Mouse (Mus musculus): ENCODE measurements around the gene Hist1h2af. TPM values are rescaled to one million over a fixed set of nuclear protein-coding genes. Genes with fewer than 3 reads are reported as not detected.
"Not testable (repeated sequence)": the region's sequence is repeated elsewhere in the genome, so short reads cannot be mapped to it uniquely, and the experiment has no call there.

The Hist1h2af gene
- total RNA-seq, 2 experiments from 2014 or later, result 480 to 499 TPM

DNA sequence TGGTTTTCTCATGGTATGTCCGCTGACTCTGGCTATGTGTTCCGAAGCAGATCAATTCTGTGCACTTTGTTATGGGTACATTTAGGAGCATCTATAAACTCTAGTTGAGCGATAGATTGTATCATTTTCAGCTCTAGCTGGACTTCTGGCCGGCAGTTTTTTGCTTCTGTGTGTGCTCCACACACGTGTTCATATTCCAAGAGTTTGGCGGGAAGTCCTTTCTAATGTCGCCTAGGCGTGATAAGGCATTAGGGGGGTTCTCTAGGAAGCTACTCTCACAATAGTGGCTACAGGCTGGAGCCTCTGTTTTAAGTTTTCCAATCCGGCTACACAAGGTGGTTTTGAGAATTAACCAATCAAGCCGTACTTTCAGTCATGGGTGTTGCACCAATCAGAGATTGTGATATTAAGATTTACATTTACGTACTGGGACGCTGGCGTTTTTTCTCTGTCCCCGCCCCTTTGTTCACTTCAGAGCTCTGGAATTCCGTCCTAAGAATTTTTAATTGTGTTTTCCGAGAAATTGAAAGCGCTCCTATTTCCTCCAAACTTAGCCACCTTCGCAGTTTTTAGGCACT, 22.2 kb downstream of the Hist1h2af start:
- peak; percentile 64 for DNase-seq

DNA sequence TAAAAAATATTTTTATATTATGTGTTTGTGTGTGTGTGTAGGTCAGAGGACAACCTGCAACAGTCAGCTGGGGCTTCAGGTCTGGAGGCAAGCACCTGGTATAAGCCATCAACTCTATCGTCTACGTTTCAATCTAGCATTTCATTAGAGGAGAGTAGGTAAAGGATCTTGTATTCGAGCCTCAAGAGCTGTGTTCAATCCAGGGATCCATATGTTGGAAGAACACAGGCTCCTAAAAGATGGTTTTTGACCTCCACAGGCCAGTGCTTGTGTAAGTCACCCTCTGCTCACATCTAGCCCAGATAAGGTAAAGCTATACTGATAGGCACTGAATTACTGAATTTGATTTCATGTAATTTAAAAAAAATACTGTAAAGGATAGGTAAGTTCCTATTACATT, 23.2 kb downstream of the Hist1h2af start:
- DNase-seq, result no peak

DNA sequence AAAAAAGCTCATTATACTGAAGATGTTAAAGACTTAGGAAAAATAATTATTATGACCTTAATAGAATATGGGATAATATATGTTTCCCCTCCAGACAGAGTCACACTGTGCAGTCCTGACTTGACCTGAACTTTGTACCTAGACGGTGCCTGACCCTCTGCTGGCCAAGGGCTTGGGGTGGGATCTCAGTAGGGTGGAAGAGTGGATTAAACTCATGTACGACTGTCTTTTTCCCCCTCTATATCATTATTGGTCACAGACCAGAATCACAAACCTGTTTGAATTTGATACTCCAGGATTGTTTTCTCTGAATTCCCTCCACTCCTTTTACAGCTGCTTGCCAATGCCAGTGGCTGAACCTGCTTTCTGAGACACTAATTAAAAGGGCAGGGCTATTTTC, 27.0 kb downstream of the Hist1h2af start:
- not testable (repeated sequence) for DNase-seq

DNA sequence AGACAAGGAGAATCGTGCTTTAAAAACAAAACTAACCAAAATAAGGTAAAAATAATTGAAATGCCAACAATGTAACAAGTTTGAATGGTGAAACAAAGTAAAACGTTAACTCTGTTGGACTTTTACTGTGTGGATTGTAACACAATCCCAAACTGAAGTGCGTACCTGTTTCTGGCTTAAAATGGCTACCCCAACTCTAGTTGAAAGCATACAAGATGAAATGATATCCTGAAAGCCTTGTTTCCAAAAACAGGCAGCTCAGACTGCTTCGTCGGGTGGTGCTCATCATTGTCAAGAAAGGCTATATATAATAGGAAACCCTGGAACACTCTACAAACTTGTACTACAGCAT, 27.8 kb downstream of the Hist1h2af start:
- DNase-seq, result not testable (repeated sequence)

DNA sequence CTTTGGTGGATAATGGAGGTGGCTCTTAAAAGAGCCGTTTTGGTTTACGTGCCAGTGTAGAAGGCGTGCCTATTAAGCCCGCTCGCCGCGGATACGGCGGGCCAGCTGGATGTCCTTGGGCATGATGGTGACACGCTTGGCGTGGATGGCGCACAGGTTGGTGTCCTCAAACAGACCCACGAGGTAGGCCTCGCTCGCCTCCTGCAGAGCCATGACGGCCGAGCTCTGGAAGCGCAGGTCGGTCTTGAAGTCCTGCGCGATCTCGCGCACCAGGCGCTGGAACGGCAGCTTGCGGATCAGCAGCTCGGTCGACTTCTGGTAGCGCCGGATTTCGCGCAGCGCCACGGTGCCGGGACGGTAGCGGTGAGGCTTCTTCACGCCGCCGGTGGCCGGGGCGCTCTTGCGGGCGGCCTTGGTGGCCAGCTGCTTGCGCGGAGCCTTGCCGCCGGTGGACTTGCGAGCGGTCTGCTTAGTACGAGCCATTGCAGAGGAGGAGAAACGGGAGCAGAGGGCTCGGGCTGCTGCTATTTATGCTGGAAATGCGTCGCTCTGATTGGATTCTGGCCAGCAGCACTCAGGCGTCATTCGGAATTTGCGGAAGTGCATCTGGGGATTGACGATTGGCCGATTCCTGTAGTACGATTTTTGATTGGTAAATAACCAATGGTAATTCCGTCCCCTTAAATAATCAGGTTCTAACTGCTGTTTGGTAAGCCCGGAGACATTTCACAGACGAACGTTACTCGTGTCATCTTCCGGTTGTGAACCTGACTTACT, 28.4 kb downstream of the Hist1h2af start, which contains the start of gene Hist1h3e:
Gene Hist1h3e (minus strand): TSS at position 487 of the 777 bp plus-strand sequence.
- peak; percentile 96 for DNase-seq

DNA sequence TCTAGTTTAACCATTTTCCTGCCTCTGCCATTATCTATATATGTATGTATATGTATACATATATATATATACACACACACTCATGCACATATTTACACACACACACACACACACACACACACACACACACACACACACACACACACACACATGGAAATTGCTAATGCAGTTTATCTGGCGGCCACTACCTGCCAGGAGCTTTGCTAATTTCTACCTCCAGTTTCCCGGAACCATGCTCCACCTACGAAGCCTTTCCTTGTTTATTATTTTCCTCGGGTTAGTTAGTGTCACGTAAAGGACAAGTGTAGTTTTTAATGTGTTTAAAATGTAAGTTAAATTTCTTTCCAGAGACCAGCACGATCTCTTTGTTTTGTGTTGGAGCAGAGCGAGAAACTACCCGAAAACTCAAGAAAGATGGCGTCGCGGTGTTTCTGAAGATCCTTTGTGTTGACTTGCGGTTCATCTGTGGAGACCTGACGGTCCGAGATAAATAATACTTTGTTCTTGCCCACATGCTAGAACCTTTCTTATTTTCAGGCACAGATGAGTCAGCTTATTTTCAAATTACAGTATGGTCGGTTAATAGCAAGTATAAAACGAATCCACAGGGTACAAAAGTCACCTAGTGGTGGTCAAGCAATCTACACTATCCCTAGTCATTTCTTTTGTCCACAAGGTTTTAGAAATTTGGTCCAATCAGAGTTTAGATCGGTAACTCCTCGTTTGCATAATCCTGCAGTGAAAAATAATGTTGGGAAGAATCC, 29.2 kb downstream of the Hist1h2af start:
- DNase-seq, result peak; percentile 39

DNA sequence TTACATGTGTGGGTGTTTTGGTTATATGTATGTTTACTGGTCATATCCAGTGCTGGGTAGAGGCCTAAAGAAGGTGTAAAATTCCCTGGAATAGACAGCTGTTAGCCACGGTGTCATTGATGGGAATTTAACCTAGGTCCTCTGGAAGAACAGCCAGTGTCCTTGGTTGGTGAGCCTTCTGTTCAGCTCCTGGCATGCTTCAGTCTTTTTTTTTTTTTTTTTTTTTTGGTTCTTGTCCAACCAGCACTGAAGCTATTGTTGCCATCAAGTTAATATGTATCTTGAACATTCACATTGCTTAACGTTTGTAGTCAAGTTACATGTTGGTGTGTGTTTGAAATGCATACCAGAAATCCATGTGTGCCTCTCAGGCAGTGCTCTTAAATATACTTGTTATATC, 30.8 kb downstream of the Hist1h2af start:
- no peak for DNase-seq

DNA sequence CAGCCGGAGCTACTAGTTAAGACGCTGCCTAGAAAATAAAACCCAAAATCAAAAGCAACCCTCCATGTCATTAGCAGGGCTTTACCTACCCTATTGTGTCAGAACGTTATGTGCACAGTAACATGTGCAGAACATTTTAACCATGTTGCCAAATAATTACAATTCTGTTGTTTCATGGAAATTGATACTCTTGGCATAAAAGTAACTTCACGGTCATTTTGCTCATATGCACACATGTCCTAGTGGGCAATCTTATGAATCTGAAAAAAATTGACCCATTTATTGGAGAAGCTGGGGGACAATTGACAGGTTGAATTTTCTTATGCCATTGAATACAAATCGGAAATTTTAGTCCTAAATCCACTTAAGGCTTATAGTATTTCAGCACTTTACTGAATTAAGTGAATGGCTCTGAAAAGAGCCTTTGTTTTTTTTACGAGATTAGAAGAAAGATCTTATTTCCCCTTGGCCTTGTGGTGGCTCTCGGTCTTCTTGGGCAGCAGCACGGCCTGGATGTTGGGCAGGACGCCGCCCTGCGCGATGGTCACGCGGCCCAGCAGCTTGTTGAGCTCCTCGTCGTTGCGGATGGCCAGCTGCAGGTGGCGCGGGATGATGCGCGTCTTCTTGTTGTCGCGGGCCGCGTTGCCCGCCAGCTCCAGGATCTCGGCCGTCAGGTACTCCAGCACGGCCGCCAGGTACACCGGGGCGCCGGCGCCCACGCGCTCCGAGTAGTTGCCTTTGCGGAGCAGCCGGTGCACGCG, 36.7 kb downstream of the Hist1h2af start:
- not testable (repeated sequence) for DNase-seq

DNA sequence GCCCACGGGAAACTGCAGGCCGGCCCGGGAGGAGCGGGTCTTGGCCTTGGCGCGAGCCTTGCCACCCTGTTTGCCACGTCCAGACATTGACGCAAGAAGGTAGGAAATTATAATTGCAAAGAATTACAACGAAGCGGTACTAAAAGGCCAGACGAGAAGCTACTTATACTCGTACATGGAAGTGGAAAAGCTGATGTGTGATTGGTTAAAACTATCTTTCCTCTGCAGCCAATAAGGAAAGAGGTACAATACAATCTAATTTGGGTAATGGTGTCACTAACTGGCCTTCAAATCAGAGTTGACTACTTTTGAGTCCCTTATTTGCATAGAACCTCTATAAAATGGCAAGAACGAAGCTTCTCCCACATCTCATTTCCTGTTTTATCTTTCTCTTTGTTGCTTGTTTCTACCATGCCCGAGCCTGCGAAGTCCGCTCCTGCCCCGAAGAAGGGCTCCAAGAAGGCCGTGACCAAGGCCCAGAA, 37.4 kb downstream of the Hist1h2af start, which contains the start of the genes Hist1h2ae and Hist1h2bg:
Gene Hist1h2ae (minus strand): TSS at position 199 of the 482 bp plus-strand sequence.
Gene Hist1h2bg (plus strand): TSS at position 375 of the 482 bp plus-strand sequence.
- DNase-seq, result peak; percentile 63

DNA sequence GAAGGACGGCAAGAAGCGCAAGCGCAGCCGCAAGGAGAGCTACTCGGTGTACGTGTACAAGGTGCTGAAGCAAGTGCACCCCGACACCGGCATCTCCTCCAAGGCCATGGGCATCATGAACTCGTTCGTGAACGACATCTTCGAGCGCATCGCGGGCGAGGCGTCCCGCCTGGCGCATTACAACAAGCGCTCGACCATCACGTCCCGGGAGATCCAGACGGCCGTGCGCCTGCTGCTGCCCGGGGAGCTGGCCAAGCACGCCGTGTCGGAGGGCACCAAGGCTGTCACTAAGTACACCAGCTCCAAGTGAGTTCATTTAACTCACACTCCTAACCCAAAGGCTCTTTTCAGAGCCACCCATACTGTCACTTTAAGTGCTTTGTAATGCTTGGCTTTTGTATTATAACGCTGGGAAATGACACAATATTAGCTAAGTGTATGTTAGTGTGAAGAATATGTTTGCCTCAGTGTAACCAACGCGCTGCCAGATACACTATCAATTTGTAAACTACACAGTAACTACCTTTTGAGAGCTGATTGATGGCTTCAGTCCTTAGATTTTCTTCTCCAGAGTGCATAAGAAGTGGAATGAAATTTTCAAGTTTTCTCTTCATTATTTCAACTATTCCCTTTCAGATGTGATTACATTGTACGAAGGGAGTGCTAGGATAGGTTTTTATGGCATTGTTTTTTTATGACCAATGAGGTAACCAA, 38.0 kb downstream of the Hist1h2af start:
- DNase-seq, result not testable (repeated sequence)

DNA sequence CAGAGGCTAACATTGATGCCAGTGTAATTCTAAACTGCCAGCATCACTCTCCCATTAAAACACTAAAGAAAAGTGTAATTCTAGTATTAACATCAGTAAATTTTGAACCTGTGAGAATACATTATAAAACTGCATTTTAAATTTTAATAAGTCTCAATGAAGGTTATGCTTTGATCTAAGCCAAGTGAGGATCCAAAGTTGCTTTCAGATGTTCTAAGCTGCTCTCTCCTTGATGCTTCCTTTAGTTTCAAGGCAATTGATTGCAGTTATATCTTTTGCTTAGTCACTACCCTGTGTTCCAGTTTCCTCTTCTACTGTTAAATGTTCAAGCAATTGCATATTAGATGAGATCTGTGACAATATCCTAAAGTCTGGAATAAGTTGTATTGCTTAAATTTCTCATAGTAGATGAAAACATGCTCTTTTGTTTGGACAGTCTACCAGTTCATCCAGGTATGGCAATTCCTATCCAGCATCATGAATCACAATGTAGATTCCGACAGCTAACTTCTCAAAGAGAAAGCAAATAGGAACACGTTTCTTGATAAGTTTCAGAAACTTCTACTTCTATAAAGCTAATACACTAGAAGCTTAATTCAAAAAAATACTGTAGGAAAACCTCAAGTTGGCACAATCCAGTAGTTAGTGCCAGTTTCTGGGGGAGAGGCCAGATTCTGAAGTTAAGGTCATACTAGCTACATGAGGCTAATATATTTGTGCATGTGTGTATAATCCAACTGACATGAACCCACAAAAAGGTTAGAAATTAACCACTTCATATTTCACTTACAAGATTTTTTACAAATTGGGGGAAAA, 38.7 kb downstream of the Hist1h2af start:
- no peak for DNase-seq

DNA sequence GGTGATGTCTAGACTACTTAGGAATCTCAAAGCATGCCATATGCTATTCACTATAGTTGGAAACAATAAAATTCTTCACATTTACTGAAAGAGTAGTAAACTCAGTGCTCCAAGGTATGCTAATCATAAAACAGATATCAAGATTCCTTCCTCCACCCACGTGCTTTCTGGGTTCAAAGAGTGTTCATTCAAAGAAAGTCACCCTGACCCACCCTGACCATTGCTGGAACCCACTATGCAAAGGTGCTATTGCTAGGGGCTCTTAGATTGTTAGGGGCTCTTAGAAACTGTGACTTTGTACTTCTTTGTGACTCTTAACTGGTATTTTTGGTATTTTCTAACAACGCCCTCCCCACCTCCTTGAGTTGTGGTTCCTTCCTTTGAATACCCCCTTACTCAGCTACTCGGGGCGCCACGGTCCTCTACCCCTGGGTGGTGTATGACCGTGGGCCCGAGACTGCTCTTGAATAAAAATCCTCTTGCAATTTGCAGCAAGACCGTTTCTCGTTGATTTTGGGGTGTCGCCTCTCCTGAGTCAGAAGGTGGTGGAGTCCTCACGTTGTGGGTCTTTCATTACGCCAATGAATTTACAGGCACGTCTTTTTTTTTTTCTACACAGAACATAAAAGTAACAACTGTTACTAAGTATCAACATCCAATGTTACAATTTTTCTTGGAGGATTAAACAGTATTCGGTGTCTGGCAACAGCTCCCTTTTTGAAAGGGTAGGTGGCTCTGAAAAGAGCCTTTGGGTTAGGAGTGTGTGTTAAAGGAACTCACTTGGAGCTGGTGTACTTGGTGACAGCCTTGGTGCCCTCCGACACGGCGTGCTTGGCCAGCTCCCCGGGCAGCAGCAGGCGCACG, 39.6 kb downstream of the Hist1h2af start:
- DNase-seq, result not testable (repeated sequence)

DNA sequence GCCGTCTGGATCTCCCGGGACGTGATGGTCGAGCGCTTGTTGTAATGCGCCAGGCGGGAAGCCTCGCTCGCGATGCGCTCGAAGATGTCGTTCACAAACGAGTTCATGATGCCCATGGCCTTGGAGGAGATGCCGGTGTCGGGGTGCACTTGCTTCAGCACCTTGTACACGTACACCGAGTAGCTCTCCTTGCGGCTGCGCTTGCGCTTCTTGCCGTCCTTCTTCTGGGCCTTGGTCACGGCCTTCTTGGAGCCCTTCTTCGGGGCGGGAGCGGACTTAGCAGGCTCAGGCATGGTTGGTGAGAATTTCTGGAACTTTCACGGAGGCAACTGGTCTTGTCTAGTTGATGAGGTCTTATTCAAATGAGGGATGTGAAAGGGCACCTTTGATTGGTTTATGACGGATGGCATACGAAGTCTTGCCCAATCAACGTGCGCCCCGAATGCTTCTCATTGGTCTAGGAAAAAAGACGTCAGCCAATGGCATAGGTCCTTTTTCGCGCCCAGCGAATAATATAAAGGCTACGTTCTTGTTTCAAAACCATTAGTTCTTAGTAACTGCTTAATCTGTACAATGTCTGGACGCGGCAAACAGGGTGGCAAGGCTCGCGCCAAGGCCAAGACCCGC, 40.3 kb downstream of the Hist1h2af start, which contains the start of the genes Hist1h2bf and Hist1h2ad:
Gene Hist1h2bf (minus strand): TSS at position 299 of the 627 bp plus-strand sequence.
Gene Hist1h2ad (plus strand): TSS at position 484 of the 627 bp plus-strand sequence.
- peak; percentile 89 for DNase-seq

DNA sequence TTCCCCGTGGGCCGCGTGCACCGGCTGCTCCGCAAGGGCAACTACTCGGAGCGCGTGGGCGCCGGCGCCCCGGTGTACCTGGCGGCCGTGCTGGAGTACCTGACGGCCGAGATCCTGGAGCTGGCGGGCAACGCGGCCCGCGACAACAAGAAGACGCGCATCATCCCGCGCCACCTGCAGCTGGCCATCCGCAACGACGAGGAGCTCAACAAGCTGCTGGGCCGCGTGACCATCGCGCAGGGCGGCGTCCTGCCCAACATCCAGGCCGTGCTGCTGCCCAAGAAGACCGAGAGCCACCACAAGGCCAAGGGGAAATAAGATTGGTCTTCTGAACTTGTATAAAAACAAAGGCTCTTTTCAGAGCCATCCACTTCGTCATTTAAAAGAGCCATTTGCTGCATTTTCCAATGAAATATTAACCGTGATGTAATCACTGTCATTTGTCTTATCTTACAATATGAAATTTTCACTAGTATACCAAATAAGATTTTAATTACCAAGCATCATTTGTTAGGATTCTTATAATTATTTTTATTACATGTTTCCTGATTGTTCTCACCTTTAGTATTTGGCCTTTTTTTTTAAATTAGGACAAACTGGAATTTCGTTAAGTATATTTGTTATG, 41.0 kb downstream of the Hist1h2af start:
- not testable (repeated sequence) for DNase-seq

DNA sequence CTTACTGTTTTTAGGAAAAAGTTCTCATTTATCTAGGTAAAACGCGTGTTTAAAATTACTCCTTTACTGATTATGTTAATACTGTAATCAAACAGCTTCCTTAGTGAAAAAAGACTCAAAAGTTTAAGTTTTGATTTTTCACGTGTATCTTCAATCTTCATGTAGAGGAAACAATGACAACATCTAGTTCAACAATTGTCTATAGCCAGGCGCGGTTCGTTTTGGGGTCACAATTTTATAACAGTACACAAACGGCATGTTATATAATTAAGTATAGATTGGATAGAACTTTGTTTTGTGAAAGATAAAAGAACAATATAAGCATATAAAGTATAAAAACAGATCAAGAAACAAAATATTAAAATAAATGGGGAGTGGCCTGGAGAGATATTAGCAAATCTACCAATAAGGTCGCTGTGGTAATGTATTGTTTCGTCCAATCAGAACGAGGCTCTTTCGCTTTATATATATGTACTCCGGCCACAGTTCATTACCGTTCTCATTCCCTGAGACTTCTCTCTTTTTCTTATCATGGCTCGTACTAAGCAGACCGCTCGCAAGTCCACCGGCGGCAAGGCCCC, 41.7 kb downstream of the Hist1h2af start, which contains the start of gene Hist1h3d:
Gene Hist1h3d (plus strand): TSS at position 493 of the 581 bp plus-strand sequence.
- peak; percentile 42 for DNase-seq

DNA sequence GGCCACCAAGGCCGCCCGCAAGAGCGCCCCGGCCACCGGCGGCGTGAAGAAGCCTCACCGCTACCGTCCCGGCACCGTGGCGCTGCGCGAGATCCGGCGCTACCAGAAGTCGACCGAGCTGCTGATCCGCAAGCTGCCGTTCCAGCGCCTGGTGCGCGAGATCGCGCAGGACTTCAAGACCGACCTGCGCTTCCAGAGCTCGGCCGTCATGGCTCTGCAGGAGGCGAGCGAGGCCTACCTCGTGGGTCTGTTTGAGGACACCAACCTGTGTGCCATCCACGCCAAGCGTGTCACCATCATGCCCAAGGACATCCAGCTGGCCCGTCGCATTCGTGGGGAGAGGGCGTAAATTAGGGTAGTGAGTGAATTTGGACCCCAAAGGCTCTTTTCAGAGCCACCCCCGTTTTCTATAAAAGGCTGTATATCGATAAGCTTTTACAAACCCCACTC, 42.2 kb downstream of the Hist1h2af start:
- not testable (repeated sequence) for DNase-seq

DNA sequence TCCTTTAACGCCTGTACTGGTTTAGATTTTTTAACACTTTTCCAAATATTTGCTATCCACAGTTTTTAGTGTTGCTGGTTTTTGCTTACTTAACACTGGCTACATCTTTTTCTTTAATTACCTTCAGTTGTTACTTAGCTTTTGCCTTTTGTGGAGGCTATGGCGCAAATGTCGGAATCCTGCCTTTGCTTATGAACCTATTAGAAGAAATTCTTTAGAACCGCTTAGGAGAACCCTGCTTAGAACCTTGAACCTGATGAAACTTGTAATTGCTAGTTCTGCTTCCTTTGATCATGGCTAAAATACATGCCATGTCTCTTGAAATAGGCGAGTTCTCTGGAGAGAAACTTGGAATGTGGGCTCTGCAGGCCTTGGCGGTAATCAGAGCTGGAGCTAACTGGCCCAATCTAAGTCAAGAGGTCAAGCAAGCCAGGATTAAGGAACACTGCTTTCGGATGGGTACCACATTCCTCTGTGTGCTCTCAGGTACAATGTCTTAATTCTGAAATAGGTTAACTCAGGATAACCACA, 42.7 kb downstream of the Hist1h2af start:
- DNase-seq, result no peak
